Mouse (Mus musculus) midbrain, embryonic 16.5 days (tissue): Measurements from ENCODE around the gene Rbck1. TPM values are rescaled to one million over a fixed set of nuclear protein-coding genes. Genes with fewer than 3 reads are reported as not detected.
A peak's percentile ranks its signal among the peaks of the same experiment; 100 is the strongest.

Source experiments
- ATAC-seq: fragments of 200-750 bp; cut with Nextera tagmentation; 2 replicates; pipeline ENCODE4 v1.8.0; 2017; ENCODE audit warnings: moderate TSS enrichment
- H3K27ac ChIP-seq: fragments of 300-500 bp; sonication (generic); 2 replicates; pipeline ENCODE4 v1.5.1; 2014; ENCODE audit warnings: mild to moderate bottlenecking, low read length, mixed read lengths
- H3K27me3 ChIP-seq: fragments of 300-500 bp; sonication (generic); 2 replicates; pipeline ENCODE4 v1.6.1; 2014; ENCODE audit warnings: low read depth, low read length, mixed read lengths; ENCODE audit not compliant: control insufficient read depth, insufficient read depth
- H3K36me3 ChIP-seq: fragments of 300-500 bp; sonication (generic); 2 replicates; pipeline ENCODE4 v1.6.1; 2014; ENCODE audit warnings: mild to moderate bottlenecking, low read length, moderate library complexity, mixed read lengths; ENCODE audit not compliant: control insufficient read depth, insufficient read depth
- H3K4me1 ChIP-seq: fragments of 300-500 bp; sonication (generic); 2 replicates; pipeline ENCODE4 v1.6.1; 2014; ENCODE audit warnings: mild to moderate bottlenecking, low read length, mixed read lengths; ENCODE audit not compliant: control insufficient read depth, insufficient read depth
- H3K4me2 ChIP-seq: fragments of 300-500 bp; sonication (generic); 2 replicates; pipeline ENCODE4 v1.6.1; 2014; ENCODE audit warnings: mild to moderate bottlenecking, low read length, mixed read lengths
- H3K4me3 ChIP-seq: fragments of 300-500 bp; sonication (generic); 2 replicates; pipeline ENCODE4 v1.5.1; 2014; ENCODE audit warnings: low read depth, mild to moderate bottlenecking, low read length, moderate library complexity, mixed read lengths
- H3K9ac ChIP-seq: fragments of 300-500 bp; sonication (generic); 2 replicates; pipeline ENCODE4 v1.6.1; 2014; ENCODE audit warnings: low read depth, low read length, mixed read lengths
- H3K9me3 ChIP-seq: fragments of 300-500 bp; sonication (generic); replicated peaks from 2 replicates; pipeline ENCODE4 v1.6.1; 2014; ENCODE audit warnings: mild to moderate bottlenecking, low read length, mixed read lengths; ENCODE audit not compliant: control insufficient read depth, poor library complexity, severe bottlenecking
- WGBS: fragments of 180-500 bp; shearing (Covaris S2); extraction: QIAGEN DNeasy Blood & Tissue Kit; methylation state at CpG from one replicate; pipeline ENCODE4 v1.1.7; 2014; 5-methylcytosine and 5-hydroxymethylcytosine counted together
- polyA plus RNA-seq: library from polyadenylated mRNA; unstranded; fragments of >200 nt; fragmentation: Nextera tagmentation; extraction: Ambion mirVana; gene quantifications from 2 replicates; pipeline ENCODE4 v1.2.1, GENCODE M21; 2015

The Rbck1 gene
- polyA plus RNA-seq, 1 experiment from 2014 or later = 104 TPM

- WGBS = 42% methylated on average over 9 of the region's 9 CpGs
- Histone ChIP-seq H3K4me1 (no peaks in the 10 kb centered on the region), H3K36me3 (no peaks in the 10 kb centered on the region), H3K27ac (no peak overlapping the region), H3K4me2 (no peak overlapping the region), H3K9ac (no peak overlapping the region), H3K4me3 (no peak overlapping the region), H3K9me3 (no peaks in the 10 kb centered on the region), H3K27me3 (no peaks in the 10 kb centered on the region)
- no peak for ATAC-seq
Measured at GRCm38 (mm10) chr2:152346776-152347465, 14.5 kb upstream of the Rbck1 start.

- no peak overlapping the region for H3K27ac ChIP-seq
- no peak overlapping the region for H3K4me2 ChIP-seq
- no peak overlapping the region for H3K4me3 ChIP-seq
- no peak overlapping the region for H3K9ac ChIP-seq
- ATAC-seq = no peak
- no peaks in the 10 kb centered on the region for H3K36me3 ChIP-seq
- no peaks in the 10 kb centered on the region for H3K4me1 ChIP-seq
- H3K9me3 ChIP-seq = no peaks in the 10 kb centered on the region
- WGBS = 64% methylated on average over 6 of the region's 6 CpGs
- no peaks in the 10 kb centered on the region for H3K27me3 ChIP-seq
Measured at GRCm38 (mm10) chr2:152345393-152345792, 12.9 kb upstream of the Rbck1 start.

GRCm38 (mm10) chr2:152344909-152345308, 12.5 kb upstream of the Rbck1 start:
- H3K36me3 ChIP-seq = no peaks in the 10 kb centered on the region
- no peak overlapping the region for H3K4me3 ChIP-seq
- H3K4me1 ChIP-seq = no peaks in the 10 kb centered on the region
- no peak overlapping the region for H3K4me2 ChIP-seq
- WGBS = 64% methylated on average over 5 of the region's 5 CpGs
- ATAC-seq = no peak
- no peaks in the 10 kb centered on the region for H3K9me3 ChIP-seq
- no peak overlapping the region for H3K27ac ChIP-seq
- H3K27me3 ChIP-seq = no peaks in the 10 kb centered on the region
- H3K9ac ChIP-seq = no peak overlapping the region

GRCm38 (mm10) chr2:152344361-152344760, 11.9 kb upstream of the Rbck1 start:
- WGBS = 9% methylated on average over 10 of the region's 10 CpGs
- Histone ChIP-seq H3K27me3 (no peaks in the 10 kb centered on the region), H3K9ac (peak overlapping the region; percentile 65; the same call in 1 of the 2 replicates), H3K9me3 (no peaks in the 10 kb centered on the region), H3K4me2 (peak overlapping the region; percentile 70), H3K4me1 (no peaks in the 10 kb centered on the region), H3K4me3 (peak overlapping the region; percentile 52), H3K27ac (no peak overlapping the region), H3K36me3 (no peaks in the 10 kb centered on the region)
- ATAC-seq = peak; percentile 18; the same call in 1 of the 2 replicates

GRCm38 (mm10) chr2:152343329-152344213, 11.1 kb upstream of the Rbck1 start, which contains the start of gene Trib3:
Trib3 (minus strand) TSS chr2:152344032.
- ATAC-seq = peak; percentile 85
- under 1% methylated on average over 47 of the region's 52 CpGs for WGBS
- peak within 1 kb of the TSS; percentile 51 for H3K27ac ChIP-seq

GRCm38 (mm10) chr2:152339631-152340179, 7.3 kb upstream of the Rbck1 start:
- Histone ChIP-seq H3K4me3 (no peak overlapping the region), H3K4me1 (no peaks in the 10 kb centered on the region), H3K27ac (no peak overlapping the region), H3K4me2 (no peak overlapping the region), H3K36me3 (no peaks in the 10 kb centered on the region), H3K9ac (no peak overlapping the region), H3K9me3 (no peaks in the 10 kb centered on the region), H3K27me3 (no peaks in the 10 kb centered on the region)
- ATAC-seq = no peak
- 89% methylated on average over 22 of the region's 22 CpGs for WGBS

More at GRCm38 (mm10) chr2:152343329-152344213, 11.1 kb upstream of the Rbck1 start, which contains the start of gene Trib3:
- peak within 1 kb of the TSS; percentile 52 for H3K4me3 ChIP-seq
- H3K4me2 ChIP-seq = peak within 1 kb of the TSS; percentile 70
- H3K4me1 ChIP-seq = no peaks in the 10 kb centered on the region
- H3K9ac ChIP-seq = peak within 1 kb of the TSS; percentile 65
- no peaks in the 10 kb centered on the region for H3K36me3 ChIP-seq
- no peaks in the 10 kb centered on the region for H3K27me3 ChIP-seq
- no peaks in the 10 kb centered on the region for H3K9me3 ChIP-seq

GRCm38 (mm10) chr2:152338319-152338718, 5.9 kb upstream of the Rbck1 start:
- Histone ChIP-seq H3K27ac (no peak overlapping the region), H3K9ac (no peak overlapping the region), H3K4me1 (no peaks in the 10 kb centered on the region), H3K4me2 (no peak overlapping the region), H3K27me3 (no peaks in the 10 kb centered on the region), H3K36me3 (no peaks in the 10 kb centered on the region), H3K4me3 (no peak overlapping the region), H3K9me3 (no peaks in the 10 kb centered on the region)
- no peak for ATAC-seq
- 80% methylated on average over 13 of the region's 13 CpGs for WGBS

- Histone ChIP-seq H3K4me3 (no peak overlapping the region), H3K9me3 (no peaks in the 10 kb centered on the region)
- WGBS = 87% methylated on average over 11 of the region's 11 CpGs
Measured at GRCm38 (mm10) chr2:152337591-152338212, 5.2 kb upstream of the Rbck1 start.

More at GRCm38 (mm10) chr2:152337591-152338212, 5.2 kb upstream of the Rbck1 start:
- H3K4me1 ChIP-seq = no peaks in the 10 kb centered on the region
- no peaks in the 10 kb centered on the region for H3K36me3 ChIP-seq
- H3K27me3 ChIP-seq = no peaks in the 10 kb centered on the region
- no peak overlapping the region for H3K27ac ChIP-seq
- no peak overlapping the region for H3K4me2 ChIP-seq
- no peak overlapping the region for H3K9ac ChIP-seq
- no peak for ATAC-seq
